Mouse (Mus musculus) lung, embryonic 16.5 days (tissue): Measurements from ENCODE around the gene Ttc24. TPM values are rescaled to one million over a fixed set of nuclear protein-coding genes. Genes with fewer than 3 reads are reported as not detected.

Source experiments
- ATAC-seq: fragments of 200-750 bp; cut with Nextera tagmentation; 2 replicates; pipeline ENCODE4 v1.8.0; 2017; ENCODE audit warnings: low read depth, mild to moderate bottlenecking, moderate library complexity
- H3K27ac ChIP-seq: fragments of 300-500 bp; sonication (generic); 2 replicates; pipeline ENCODE4 v1.5.1; 2014; ENCODE audit warnings: mild to moderate bottlenecking, control low read depth, low read length
- H3K27me3 ChIP-seq: fragments of 300-500 bp; sonication (generic); 2 replicates; pipeline ENCODE4 v1.6.1; 2014; ENCODE audit warnings: low read depth, low read length, mixed read lengths; ENCODE audit not compliant: control insufficient read depth, insufficient read depth
- H3K36me3 ChIP-seq: fragments of 300-500 bp; sonication (generic); 2 replicates; pipeline ENCODE4 v1.6.1; 2014; ENCODE audit warnings: low read length; ENCODE audit not compliant: control insufficient read depth, insufficient read depth
- H3K4me1 ChIP-seq: fragments of 300-500 bp; sonication (generic); replicated peaks from 2 replicates; pipeline ENCODE4 v1.6.1; 2014; ENCODE audit warnings: low read length, mixed read lengths; ENCODE audit not compliant: control insufficient read depth, insufficient read depth
- H3K4me2 ChIP-seq: fragments of 300-500 bp; sonication (generic); 2 replicates; pipeline ENCODE4 v1.6.1; 2014; ENCODE audit warnings: low read depth, low read length, control low read depth
- H3K4me3 ChIP-seq: fragments of 300-500 bp; sonication (generic); 2 replicates; pipeline ENCODE4 v1.5.1; 2014; ENCODE audit warnings: mild to moderate bottlenecking, low read length, control low read depth
- H3K9ac ChIP-seq: fragments of 300-500 bp; sonication (generic); 2 replicates; pipeline ENCODE4 v1.6.1; 2014; ENCODE audit warnings: low read length, control low read depth
- H3K9me3 ChIP-seq: fragments of 300-500 bp; sonication (generic); 2 replicates; pipeline ENCODE4 v1.6.1; 2016; ENCODE audit warnings: low read length; ENCODE audit not compliant: control insufficient read depth
- WGBS: fragments of 180-500 bp; shearing (Covaris S2); extraction: QIAGEN DNeasy Blood & Tissue Kit; methylation state at CpG from one replicate; pipeline ENCODE4 v1.1.7; 2014; 5-methylcytosine and 5-hydroxymethylcytosine counted together
- polyA plus RNA-seq: library from polyadenylated mRNA; unstranded; fragments of >200 nt; fragmentation: Nextera tagmentation; extraction: Ambion mirVana; gene quantifications from 2 replicates; pipeline ENCODE4 v1.2.1, GENCODE M21; 2015

Ttc24 gene
- polyA plus RNA-seq, 1 experiment from 2014 or later = not detected

DNA sequence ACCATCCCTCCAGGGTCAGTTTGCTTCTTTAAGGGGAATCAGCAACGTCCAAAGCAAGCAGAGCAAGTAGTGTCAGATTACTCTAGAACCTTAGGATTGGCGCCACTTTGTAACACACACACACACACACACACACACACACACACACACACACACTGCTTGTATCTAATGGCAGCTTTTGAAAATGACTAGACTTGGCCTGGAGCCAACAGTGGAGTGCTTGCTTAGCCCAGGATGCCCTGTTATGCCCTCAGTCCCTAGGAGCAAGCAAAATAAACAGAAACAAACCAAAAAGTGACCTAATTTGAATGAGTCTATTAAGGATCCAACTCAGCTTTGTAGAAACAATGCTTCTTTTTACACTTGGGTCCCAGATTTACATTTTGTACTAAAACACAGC, 9.7 kb downstream of the Ttc24 start:
- Histone ChIP-seq H3K4me1 (0 out of 2 replicates have a peak, but pooled peaks cover 2% of the 10 kb centered on the region), H3K9me3 (no peaks in the 10 kb centered on the region), H3K27me3 (no peaks in the 10 kb centered on the region), H3K4me2 (no peak overlapping the region), H3K27ac (no peak overlapping the region), H3K9ac (no peak overlapping the region), H3K36me3 (no peaks in the 10 kb centered on the region), H3K4me3 (no peak overlapping the region)
- peak; percentile 41; the same call in 1 of the 2 replicates for ATAC-seq
- WGBS = 4% methylated on average over 2 of the region's 2 CpGs

DNA sequence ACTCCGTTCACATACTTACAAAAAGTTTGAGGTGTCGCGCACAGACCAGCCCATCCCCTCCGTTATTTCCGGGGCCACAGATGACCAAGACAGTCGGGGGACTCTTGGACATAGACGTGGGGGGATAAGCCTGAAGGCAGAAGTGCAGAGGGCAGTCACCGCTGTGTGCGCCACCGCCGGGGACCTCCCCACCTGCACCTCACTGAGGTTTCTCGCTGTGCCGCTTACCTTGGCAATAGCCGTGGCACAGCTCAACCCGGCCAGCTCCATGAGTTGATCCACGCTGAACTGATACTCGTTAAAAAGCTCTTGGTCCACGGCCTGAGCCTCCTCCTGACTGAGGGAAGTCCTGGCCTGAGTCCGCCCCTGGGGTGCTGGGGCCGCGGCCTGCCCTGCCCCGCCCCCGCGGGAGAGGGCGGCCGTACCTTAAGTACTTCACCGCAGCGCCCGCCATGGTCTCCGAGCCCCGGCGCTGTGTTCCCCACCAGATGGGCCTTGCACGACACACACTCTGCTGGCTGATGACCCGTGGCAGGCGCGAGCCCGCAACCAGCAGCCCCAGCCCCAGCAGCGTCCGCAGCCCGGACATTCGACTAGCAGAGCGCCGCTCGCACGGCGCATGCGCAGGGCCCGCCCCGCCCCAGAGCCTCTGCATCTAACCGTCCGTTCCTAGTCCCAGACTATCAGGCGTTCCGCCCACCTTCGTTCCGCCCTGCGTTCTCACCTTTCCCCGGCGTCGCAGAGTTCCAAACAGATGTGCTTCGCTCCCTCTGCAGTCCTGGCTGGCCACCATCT, 20.0 kb downstream of the Ttc24 start, which contains the start of gene Naxe:
Gene Naxe (minus strand): TSS at position 594 of the 795 bp plus-strand sequence.
- peak within 1 kb of the TSS; percentile 94 for H3K9ac ChIP-seq
- peak within 1 kb of the TSS; percentile 92 for H3K4me2 ChIP-seq
- peaks cover 14% of the 10 kb centered on the region for H3K36me3 ChIP-seq
- H3K27ac ChIP-seq = peak within 1 kb of the TSS; percentile 77
- peaks cover 9% of the 10 kb centered on the region; the same call in 1 of the 2 replicates for H3K4me1 ChIP-seq
- under 1% methylated on average over 60 of the region's 60 CpGs for WGBS
- H3K4me3 ChIP-seq = peak within 1 kb of the TSS; percentile 91
- H3K27me3 ChIP-seq = no peaks in the 10 kb centered on the region
- no peaks in the 10 kb centered on the region for H3K9me3 ChIP-seq
- peak; percentile 96 for ATAC-seq

DNA sequence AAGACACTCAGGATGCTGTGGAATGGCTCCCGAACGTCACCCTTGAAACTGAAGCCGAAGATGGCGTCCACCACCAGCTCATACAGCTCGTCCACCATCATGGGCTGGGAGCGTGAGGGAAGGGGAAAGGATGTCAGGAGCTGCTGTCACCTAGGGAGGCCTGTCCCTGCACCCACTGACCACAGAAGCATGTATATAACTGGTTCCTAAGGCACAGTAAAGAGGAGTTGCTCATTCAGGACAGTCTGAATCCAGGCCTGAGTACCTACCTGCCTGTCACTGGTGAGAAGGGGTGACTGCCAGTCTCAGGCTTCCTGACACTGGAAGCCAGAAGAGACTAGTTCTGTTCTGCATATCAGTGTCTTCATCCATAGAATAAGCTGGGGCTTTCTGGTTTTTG, 21.1 kb downstream of the Ttc24 start:
- 81% methylated on average over 6 of the region's 6 CpGs for WGBS
- peak overlapping the region; percentile 92 for H3K4me2 ChIP-seq
- H3K9ac ChIP-seq = no peak overlapping the region; the same call in 1 of the 2 replicates
- H3K4me3 ChIP-seq = no peak overlapping the region
- H3K36me3 ChIP-seq = peaks cover 17% of the 10 kb centered on the region
- H3K27ac ChIP-seq = no peak overlapping the region
- H3K27me3 ChIP-seq = no peaks in the 10 kb centered on the region
- ATAC-seq = no peak
- peaks cover 9% of the 10 kb centered on the region; the same call in 1 of the 2 replicates for H3K4me1 ChIP-seq
- no peaks in the 10 kb centered on the region for H3K9me3 ChIP-seq

DNA sequence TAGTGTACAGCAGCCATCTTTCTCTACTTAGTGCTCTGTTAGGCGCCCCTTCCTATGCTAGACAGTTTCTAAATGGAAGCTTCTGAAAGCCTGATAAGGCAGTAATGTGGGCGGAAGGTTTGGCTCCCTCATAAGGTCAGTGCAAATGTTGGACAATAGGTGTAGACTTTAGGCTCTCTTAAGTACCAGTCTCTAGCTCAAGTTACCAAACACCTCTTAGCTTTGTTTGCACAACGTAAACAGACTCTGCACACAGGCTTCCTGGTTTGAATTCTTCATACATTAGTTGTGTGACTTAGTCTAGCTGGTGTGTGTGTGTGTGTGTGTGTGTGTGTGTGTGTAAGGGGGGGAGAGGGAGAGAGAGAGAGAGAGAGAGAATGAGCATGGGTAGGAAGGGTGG, 28.6 kb downstream of the Ttc24 start:
- peaks cover 5% of the 10 kb centered on the region; the same call in 1 of the 2 replicates for H3K4me1 ChIP-seq
- H3K4me2 ChIP-seq = no peak overlapping the region
- WGBS = 30% methylated on average over 3 of the region's 3 CpGs
- no peaks in the 10 kb centered on the region for H3K9me3 ChIP-seq
- no peaks in the 10 kb centered on the region for H3K27me3 ChIP-seq
- H3K9ac ChIP-seq = no peak overlapping the region
- 0 out of 2 replicates have a peak overlapping the region, but pooled peaks have one; percentile 6 for H3K27ac ChIP-seq
- ATAC-seq = peak; percentile 87
- peaks cover 13% of the 10 kb centered on the region; the same call in 1 of the 2 replicates for H3K36me3 ChIP-seq
- H3K4me3 ChIP-seq = no peak overlapping the region

DNA sequence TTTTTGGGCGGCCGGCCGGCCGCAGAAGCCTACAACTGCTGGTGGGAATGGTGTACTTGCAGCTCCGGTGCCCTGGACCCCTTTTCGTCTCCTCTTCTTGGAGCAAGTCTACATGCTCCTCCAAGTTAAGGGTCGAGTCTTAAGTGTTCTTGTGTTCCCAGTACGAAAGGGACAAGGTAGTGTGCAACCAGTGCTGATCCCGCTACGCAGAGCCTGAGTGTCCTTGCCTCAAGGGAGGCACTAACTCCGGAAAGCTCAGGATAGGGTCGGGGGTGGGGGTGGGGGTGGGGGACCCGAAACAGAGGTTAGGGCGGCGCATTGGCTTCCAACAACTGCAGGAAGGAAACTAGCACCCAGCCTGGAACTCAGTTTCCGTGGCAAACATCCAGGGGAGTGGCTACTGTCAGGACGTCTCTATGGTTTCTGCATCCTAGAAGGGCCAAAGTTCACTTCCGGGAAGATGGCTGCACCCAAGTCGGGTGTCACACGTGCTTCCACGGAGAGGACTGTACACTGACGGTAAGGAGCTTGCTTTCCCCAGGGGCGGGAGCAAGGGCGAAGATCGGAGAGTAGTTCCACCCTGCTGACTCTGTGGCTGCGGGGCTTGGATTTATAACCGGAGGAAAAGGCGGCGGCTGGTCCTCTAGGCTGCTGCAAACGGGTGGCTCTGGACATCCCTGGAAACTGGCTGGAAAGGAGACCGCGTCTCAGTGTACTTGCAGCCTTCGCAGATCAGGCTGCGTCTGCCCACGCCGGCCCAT, 35.3 kb downstream of the Ttc24 start, which contains the start of gene Gpatch4:
Gene Gpatch4 (plus strand): TSS at position 448 of the 761 bp plus-strand sequence.
- Histone ChIP-seq H3K27me3 (no peaks in the 10 kb centered on the region), H3K4me3 (peak within 1 kb of the TSS; percentile 95), H3K9ac (peak within 1 kb of the TSS; percentile 75), H3K4me2 (peak within 1 kb of the TSS; percentile 82), H3K36me3 (no peaks in the 10 kb centered on the region), H3K27ac (peak within 1 kb of the TSS; percentile 65), H3K4me1 (peaks cover 9% of the 10 kb centered on the region; the same call in 1 of the 2 replicates), H3K9me3 (no peaks in the 10 kb centered on the region)
- WGBS = 8% methylated on average over 36 of the region's 36 CpGs
- ATAC-seq = peak; percentile 96

DNA sequence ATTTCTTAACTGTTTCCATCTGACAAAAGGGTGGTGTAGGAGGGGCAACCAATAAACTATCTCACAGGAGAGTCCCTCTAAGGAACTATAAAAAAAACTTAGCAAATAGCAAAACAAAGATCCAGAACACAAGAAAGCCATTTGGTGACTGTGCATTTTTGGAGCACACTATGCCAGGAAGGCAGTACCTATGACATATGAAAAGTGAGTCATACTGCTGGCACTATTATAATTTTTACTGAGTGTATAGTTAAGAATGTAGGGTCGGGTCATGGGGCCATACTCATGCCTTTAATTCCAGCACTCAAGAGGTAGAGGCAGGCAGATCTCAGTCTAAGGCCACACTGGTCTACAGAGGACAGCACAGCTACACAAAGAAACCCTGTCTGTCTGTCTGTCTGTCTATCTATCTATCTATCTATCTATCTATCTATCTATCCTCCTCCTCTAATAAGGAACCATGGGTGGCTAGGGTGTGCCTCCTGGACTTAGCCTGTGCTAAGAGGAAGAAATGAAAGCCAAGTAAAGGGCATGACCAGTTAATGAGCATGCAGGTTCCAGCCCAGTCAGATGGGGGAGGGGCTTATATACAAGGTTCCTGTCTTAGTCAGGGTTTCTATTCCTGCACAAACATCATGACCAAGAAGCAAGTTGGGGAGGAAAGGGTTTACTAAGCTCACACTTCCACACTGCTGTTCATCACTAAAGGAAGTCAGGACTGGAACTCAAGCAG, 42.4 kb downstream of the Ttc24 start:
- H3K27me3 ChIP-seq = peaks cover 2% of the 10 kb centered on the region; the same call in 1 of the 2 replicates
- no peaks in the 10 kb centered on the region for H3K4me1 ChIP-seq
- H3K27ac ChIP-seq = no peak overlapping the region
- H3K4me3 ChIP-seq = no peak overlapping the region
- no peak overlapping the region for H3K9ac ChIP-seq
- ATAC-seq = no peak
- no peaks in the 10 kb centered on the region for H3K36me3 ChIP-seq
- 37% methylated on average over 1 of the region's 1 CpGs for WGBS
- no peak overlapping the region for H3K4me2 ChIP-seq
- no peaks in the 10 kb centered on the region for H3K9me3 ChIP-seq

DNA sequence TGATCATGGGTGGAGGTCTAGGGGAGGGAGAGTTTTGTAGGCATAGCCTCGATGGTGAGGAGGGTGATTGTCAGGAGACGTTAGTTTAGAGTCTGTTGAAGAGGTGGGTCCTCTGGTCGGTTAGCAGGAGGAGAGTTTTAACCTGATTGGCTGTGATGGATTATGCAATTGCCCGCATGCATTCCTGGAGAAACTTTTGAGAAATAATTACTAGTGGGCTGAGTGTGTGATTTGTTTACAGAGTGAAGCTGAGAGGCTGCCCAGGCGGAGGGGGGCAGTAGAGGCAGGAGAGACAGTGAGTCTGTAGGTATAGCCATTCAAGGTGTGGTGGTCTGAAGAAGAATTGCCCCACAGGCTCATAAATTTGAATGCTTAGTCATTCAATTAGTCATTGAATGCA, 44.6 kb downstream of the Ttc24 start:
- no peaks in the 10 kb centered on the region for H3K36me3 ChIP-seq
- H3K4me1 ChIP-seq = no peaks in the 10 kb centered on the region
- no peaks in the 10 kb centered on the region for H3K9me3 ChIP-seq
- H3K9ac ChIP-seq = no peak overlapping the region
- no peak overlapping the region for H3K4me2 ChIP-seq
- ATAC-seq = peak; percentile 26; the same call in 1 of the 2 replicates
- H3K4me3 ChIP-seq = no peak overlapping the region
- peaks cover 2% of the 10 kb centered on the region; the same call in 1 of the 2 replicates for H3K27me3 ChIP-seq
- H3K27ac ChIP-seq = no peak overlapping the region
- WGBS = 29% methylated on average over 5 of the region's 5 CpGs

DNA sequence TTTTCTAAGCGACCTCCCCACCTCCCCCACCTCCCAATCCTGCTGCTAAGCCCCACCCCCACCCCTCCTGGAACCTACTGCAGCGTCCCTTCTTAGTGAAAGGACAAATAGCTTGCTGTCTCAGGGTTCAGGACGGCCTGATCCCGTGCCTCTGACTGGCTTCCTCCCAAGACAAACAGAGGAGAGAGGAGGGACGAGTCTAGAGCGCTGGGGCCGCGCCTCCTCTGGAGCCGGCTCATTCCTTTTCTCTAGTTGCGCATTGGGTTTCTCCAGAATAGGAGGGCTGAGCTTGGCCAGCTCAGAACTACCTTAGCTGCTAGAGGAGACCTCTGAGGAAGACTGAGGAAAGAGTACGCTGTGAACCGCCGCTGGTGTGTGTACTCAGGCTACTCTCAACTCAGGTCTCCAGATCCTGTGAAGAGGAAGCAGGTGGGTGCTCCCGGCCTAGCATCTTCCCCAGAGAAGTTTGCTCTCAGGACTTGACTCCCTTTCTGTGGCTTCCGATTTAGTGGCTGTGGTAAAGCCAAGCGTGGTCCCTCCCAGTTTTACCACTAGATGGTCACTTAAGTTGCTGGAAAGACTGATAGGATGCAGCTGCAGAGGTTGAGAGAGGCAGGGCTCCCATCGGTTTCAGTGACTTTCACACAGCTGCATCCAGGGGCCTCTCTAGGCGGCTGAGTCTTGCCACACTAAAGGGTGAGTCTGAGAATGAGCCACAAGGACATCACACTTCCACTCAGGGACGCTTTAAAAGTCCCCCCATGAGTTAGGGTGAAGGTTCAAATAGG, 47.3 kb downstream of the Ttc24 start:
- peaks cover 3% of the 10 kb centered on the region for H3K9me3 ChIP-seq
- H3K36me3 ChIP-seq = no peaks in the 10 kb centered on the region
- H3K27ac ChIP-seq = no peak overlapping the region
- 9% methylated on average over 19 of the region's 19 CpGs for WGBS
- H3K9ac ChIP-seq = no peak overlapping the region
- no peak overlapping the region for H3K4me3 ChIP-seq
- peaks cover 2% of the 10 kb centered on the region for H3K27me3 ChIP-seq
- ATAC-seq = peak; percentile 75
- no peaks in the 10 kb centered on the region for H3K4me1 ChIP-seq
- no peak overlapping the region for H3K4me2 ChIP-seq
